27 mouse cellular contexts compared by ENCODE assay signal in genomic region chr6:15764039-15764438, GRCm38 (mm10). TPM values are rescaled to one million over a fixed set of nuclear protein-coding genes. Genes with fewer than 3 reads are reported as not detected.
DNase-seq lines count a peak whose midpoint lies in the region; ATAC-seq and TF ChIP-seq lines count a peak whose summit lies in the region.
"Had no signal": no experiment of that assay in that cellular context is flagged by ENCODE, and none has a peak within 500 bp of the region (broad histone marks: within the 10 kb centered on the region; RNA-seq: fewer than 3 reads in every experiment).

No protein-coding gene starts in this region.

- WGBS in heart, embryonic 11.5 days (ENCODE audit: insufficient replicate concordance) = 40% methylated on average over 7 of the region's 7 CpGs
- 51% methylated on average over 7 of the region's 7 CpGs for WGBS in heart, postnatal 0 days

- no peaks in the 10 kb centered on the region for H3K36me3 ChIP-seq in heart, embryonic 11.5 days (ENCODE audit: control insufficient read depth, insufficient read depth, low read length)
- no peaks in the 10 kb centered on the region for H3K36me3 ChIP-seq in heart, postnatal 0 days (replicated peaks; ENCODE audit: control insufficient read depth, insufficient read depth, low read length)
- H3K36me3 ChIP-seq: embryonic facial prominence, embryonic 10.5 days; embryonic facial prominence, embryonic 15.5 days; forebrain, embryonic 12.5 days; kidney, embryonic 15.5 days; limb, embryonic 13.5 days; lung, embryonic 15.5 days had no signal

- no peak overlapping the region for H3K9ac ChIP-seq in heart, embryonic 11.5 days (ENCODE audit: low read depth, low read length)
- no peak overlapping the region for H3K9ac ChIP-seq in heart, postnatal 0 days (replicated peaks; ENCODE audit: low read depth, low read length)
- H3K9ac ChIP-seq: embryonic facial prominence, embryonic 15.5 days; forebrain, embryonic 12.5 days; forebrain, postnatal 0 days; kidney, embryonic 15.5 days; limb, embryonic 13.5 days; lung, embryonic 15.5 days had no signal

- H3K9me3 ChIP-seq in heart, embryonic 11.5 days (replicated peaks; ENCODE audit: control insufficient read depth, low read length) = no peaks in the 10 kb centered on the region
- H3K9me3 ChIP-seq in heart, postnatal 0 days (replicated peaks; ENCODE audit: control insufficient read depth, low read length) = no peaks in the 10 kb centered on the region
- H3K9me3 ChIP-seq: embryonic facial prominence, embryonic 10.5 days; embryonic facial prominence, embryonic 15.5 days; forebrain, embryonic 12.5 days; kidney, embryonic 15.5 days; limb, embryonic 13.5 days; lung, embryonic 15.5 days had no signal

- H3K4me3 ChIP-seq in heart, embryonic 11.5 days (ENCODE audit: low read depth, low read length) = no peak overlapping the region
- H3K4me3 ChIP-seq in heart, postnatal 0 days (ENCODE audit: low read depth, low read length) = no peak overlapping the region
- H3K4me3 ChIP-seq: embryonic facial prominence, embryonic 10.5 days; embryonic facial prominence, embryonic 15.5 days; forebrain, embryonic 12.5 days; kidney, embryonic 15.5 days; limb, embryonic 13.5 days; lung, embryonic 15.5 days had no signal

- no peak for DNase-seq in heart, postnatal 14 days
- no peak for DNase-seq in heart, postnatal 0 days (ENCODE audit: low spot score)
- no peak for DNase-seq in heart, adult 11 months
- no peak for DNase-seq in urinary bladder, postnatal 14 days (ENCODE audit: low spot score)
- DNase-seq in right cerebral cortex, postnatal 4 days = no peak
- DNase-seq: adrenal gland, postnatal 10 days; cerebellum, adult 18-20 months; cerebellum, postnatal 10 days; forebrain, postnatal 0 days; kidney, adult 18-20 months; kidney, postnatal 25 days; lung, postnatal 36 days; midbrain, embryonic 14.5 days; retina, postnatal 1 day; thymus, postnatal 4 days had no signal

- no peak for ATAC-seq in heart, embryonic 11.5 days (replicated peaks; ENCODE audit: insufficient number of reproducible peaks, low FRiP score, low TSS enrichment)
- ATAC-seq in heart, postnatal 0 days (ENCODE audit: insufficient read depth, low read depth) = no peak
- peak; percentile 49; the same call in 1 of the 2 replicates for ATAC-seq in megakaryocyte, adult 5-6 weeks (ENCODE audit: poor library complexity, severe bottlenecking)
- ATAC-seq: forebrain, postnatal 0 days; hindbrain, embryonic 16.5 days; Patski had no signal

- no peak for TF ChIP-seq CTCF in heart, postnatal 0 days (IDR thresholded peaks at IDR 0.05; ENCODE audit: low read depth)

- intact Hi-C loops in heart, postnatal 14 days (cut with DNase I) = no loop called here

- H3K27me3 ChIP-seq in heart, embryonic 11.5 days (ENCODE audit: control insufficient read depth, insufficient read depth, low read length) = no peaks in the 10 kb centered on the region
- no peaks in the 10 kb centered on the region for H3K27me3 ChIP-seq in heart, postnatal 0 days (ENCODE audit: control insufficient read depth, insufficient read depth, low read length)
- H3K27me3 ChIP-seq: embryonic facial prominence, embryonic 15.5 days; forebrain, embryonic 12.5 days; kidney, embryonic 15.5 days; limb, embryonic 13.5 days; lung, embryonic 15.5 days; Patski had no signal

- H3K4me1 ChIP-seq in heart, embryonic 11.5 days (ENCODE audit: control insufficient read depth, insufficient read depth, low read length) = peaks cover 15% of the 10 kb centered on the region
- peaks cover 5% of the 10 kb centered on the region; the same call in 1 of the 2 replicates for H3K4me1 ChIP-seq in heart, postnatal 0 days (ENCODE audit: control insufficient read depth, insufficient read depth)
- H3K4me1 ChIP-seq: embryonic facial prominence, embryonic 15.5 days; forebrain, embryonic 12.5 days; kidney, embryonic 15.5 days had no signal

- H3K27ac ChIP-seq in heart, embryonic 11.5 days (ENCODE audit: low read depth, low read length) = peak overlapping the region; percentile 59
- peak overlapping the region; percentile 46; the same call in 1 of the 2 replicates for H3K27ac ChIP-seq in heart, postnatal 0 days (ENCODE audit: low read depth)
- H3K27ac ChIP-seq: embryonic facial prominence, embryonic 10.5 days; embryonic facial prominence, embryonic 15.5 days; forebrain, embryonic 12.5 days; kidney, embryonic 15.5 days; limb, embryonic 13.5 days; lung, embryonic 15.5 days had no signal

- H3K4me2 ChIP-seq in heart, embryonic 11.5 days = no peak overlapping the region
- no peak overlapping the region for H3K4me2 ChIP-seq in heart, postnatal 0 days (ENCODE audit: low read depth, low read length)
- H3K4me2 ChIP-seq: embryonic facial prominence, embryonic 15.5 days; forebrain, embryonic 12.5 days; kidney, embryonic 15.5 days; limb, embryonic 13.5 days; liver, embryonic 11.5 days; lung, embryonic 15.5 days had no signal

- TF ChIP-seq EP300 in heart, postnatal 0 days (IDR thresholded peaks at IDR 0.05; ENCODE audit: low read depth) = no peak

RNA-seq across cellular contexts. Expression of gene Mdfic, which starts 43.6 kb away (rescaled TPM):
- polyA plus RNA-seq in heart, embryonic 11.5 days (2014; fragmentation: Nextera tagmentation; extraction: Ambion mirVana) = 7.4 and 8.1 TPM in 2 replicates
- 10 to 100 TPM; 17.7 to 22.0 TPM for total RNA-seq in heart, postnatal 14 days (2021)
- total RNA-seq in heart, postnatal 0 days (2014; rRNA removed; ENCODE audit: low replicate concordance) = 11.1 and 16.9 TPM in 2 replicates
- 2.4 and 2.6 TPM in 2 replicates for polyA plus RNA-seq in heart, postnatal 0 days (2015; fragmentation: Nextera tagmentation; extraction: Ambion mirVana)
- 22.0 and 23.3 TPM in 2 replicates for total RNA-seq in megakaryocyte, adult 5-6 weeks (2015)
- 24.2 and 25.8 TPM in 2 replicates for total RNA-seq in megakaryocyte, adult 5-6 weeks (2017)
- total RNA-seq: MEL had no signal
